Mouse (Mus musculus): ENCODE data around the gene Dhdh.
A peak's percentile ranks its signal among the peaks of the same experiment; 100 is the strongest.
"Not testable (repeated sequence)": the region's sequence is repeated elsewhere in the genome, so short reads cannot be mapped to it uniquely, and the experiment has no call there.

The Dhdh gene

GRCm38 (mm10) chr7:45475291-45475969, 13.2 kb downstream of the Dhdh start:
- DNase-seq (ENCODE audit: low read depth, low spot score) = peak; percentile 63

- peak; percentile 57 for DNase-seq (ENCODE audit: low read depth, low spot score)
These were observed 17.7 kb downstream of the Dhdh start for GRCm38 (mm10) chr7:45470869-45471268.

- DNase-seq (ENCODE audit: low read depth, low spot score) = no peak
These were observed 21.4 kb downstream of the Dhdh start for GRCm38 (mm10) chr7:45467090-45467670.

- DNase-seq (ENCODE audit: low read depth, low spot score) = peak; percentile 96
These were observed 22.1 kb downstream of the Dhdh start, which contains the start of gene Bax for GRCm38 (mm10) chr7:45466283-45467089. Gene Bax (minus strand): TSS chr7:45466898.

DNA sequence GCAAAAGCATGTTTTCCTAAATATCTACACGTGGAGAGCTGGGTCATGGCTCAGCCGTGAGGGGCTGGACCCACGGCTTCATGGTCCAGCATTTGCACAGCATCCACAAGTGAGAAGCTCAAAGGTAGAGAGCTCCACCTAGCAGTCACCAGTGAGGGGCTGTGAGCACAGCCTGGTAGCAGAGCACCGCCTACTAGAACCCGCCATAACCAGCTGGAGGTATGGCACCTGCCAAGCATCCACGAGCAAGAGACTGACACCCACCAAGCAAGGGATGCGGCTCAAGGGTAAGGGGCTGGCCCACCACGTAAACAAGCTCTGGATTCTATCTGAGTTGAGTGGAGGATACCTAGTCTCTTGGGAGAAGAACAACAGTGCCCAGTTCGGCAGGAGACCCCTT, 23.1 kb downstream of the Dhdh start:
- no peak for DNase-seq (ENCODE audit: low read depth, low spot score)

DNA sequence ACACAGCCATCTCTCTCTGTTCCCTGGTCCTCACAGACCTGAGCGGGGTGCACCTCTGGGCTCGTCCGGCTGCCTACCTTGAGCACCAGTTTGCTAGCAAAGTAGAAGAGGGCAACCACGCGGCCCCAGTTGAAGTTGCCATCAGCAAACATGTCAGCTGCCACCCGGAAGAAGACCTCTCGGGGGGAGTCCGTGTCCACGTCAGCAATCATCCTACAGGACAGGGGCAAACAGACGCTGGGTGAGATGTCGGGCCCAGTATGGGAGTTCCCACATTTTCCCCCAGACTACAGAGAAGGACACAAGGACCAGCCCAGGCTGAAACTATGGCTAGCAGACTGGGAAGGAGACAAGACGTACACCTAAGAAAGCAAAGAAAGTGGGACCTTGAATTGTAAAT, 23.5 kb downstream of the Dhdh start:
- DNase-seq (ENCODE audit: low read depth, low spot score) = no peak

DNA sequence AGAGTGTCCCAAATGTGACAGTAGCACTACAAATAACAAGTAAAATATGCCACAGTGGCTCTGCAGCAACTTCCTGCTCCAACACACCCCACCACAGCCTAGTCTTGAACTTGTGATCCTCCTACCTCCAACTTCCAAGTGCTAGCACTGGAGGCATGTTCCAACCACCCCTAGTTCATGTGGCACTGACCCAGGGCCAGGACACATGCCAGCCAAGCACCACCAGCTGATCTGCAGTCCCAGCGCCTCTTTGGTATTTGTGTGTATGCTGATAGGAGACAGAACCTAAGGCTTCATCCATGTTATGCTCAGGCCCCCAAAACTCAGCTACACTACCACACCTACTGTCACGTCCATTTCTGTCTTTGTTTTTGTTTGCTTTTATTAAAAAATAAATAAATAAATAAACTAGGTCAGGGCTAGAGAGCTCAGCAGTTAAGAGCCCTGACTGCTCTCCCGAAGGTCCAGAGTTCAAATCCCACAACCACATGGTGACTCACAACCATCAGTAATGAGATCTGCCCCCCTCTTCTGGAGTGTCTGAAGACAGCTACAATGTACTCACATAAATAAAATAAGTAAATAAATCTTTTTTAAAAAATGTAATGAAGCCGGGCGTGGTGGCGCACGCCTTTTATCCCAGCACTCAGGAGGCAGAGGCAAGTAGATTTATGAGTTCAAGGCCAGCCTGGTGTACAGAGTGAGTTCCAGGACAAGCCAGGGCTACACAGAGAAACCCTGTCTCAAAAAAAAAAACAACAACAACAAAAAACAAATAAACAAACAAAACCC, 24.4 kb downstream of the Dhdh start:
- no peak for DNase-seq (ENCODE audit: low read depth, low spot score)

- not testable (repeated sequence) for DNase-seq (ENCODE audit: low read depth, low spot score)
These were observed 25.7 kb downstream of the Dhdh start for GRCm38 (mm10) chr7:45462868-45463267.

DNA sequence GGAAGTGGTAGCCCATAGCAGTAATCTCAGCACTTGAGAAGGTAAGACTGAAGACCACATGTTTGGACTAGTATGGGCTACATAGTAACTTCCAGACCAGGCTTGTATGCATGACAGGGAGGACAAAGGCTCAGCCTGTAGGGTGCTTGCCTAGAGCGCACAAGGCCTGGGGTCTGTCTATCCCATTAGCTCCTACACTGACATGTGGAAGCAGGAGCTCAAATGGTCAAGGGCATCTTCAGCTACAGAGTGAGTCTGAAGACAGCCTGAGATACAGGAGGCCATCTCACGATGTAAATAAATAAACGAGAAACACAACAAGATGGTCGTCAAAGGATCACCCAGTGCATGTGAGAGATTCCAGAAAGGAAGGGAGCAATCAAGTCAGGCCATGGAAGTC, 26.3 kb downstream of the Dhdh start:
- no peak for DNase-seq (ENCODE audit: low read depth, low spot score)

GRCm38 (mm10) chr7:45461781-45462180, 26.8 kb downstream of the Dhdh start:
- no peak for DNase-seq (ENCODE audit: low read depth, low spot score)

DNA sequence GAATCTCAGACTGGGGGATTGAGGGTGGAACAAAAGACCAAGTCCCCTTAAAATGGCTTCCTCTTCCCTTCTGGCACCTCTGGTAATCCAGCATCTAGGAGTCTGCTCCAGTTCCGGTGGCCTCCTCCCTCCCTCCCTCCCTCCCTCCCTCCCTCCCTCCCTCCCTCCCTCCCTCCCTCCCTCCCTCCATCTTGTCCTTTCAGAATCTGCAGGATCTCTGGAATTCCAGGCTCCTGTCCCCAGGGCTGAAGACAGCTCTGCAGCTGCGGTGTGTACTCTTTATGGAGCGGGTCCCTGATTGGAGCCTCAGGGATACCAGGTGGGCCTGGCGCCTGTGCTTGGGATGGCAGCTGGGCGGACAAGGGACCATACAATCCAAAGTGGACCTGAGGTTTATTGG, 27.3 kb downstream of the Dhdh start:
- DNase-seq (ENCODE audit: low read depth, low spot score) = no peak

DNA sequence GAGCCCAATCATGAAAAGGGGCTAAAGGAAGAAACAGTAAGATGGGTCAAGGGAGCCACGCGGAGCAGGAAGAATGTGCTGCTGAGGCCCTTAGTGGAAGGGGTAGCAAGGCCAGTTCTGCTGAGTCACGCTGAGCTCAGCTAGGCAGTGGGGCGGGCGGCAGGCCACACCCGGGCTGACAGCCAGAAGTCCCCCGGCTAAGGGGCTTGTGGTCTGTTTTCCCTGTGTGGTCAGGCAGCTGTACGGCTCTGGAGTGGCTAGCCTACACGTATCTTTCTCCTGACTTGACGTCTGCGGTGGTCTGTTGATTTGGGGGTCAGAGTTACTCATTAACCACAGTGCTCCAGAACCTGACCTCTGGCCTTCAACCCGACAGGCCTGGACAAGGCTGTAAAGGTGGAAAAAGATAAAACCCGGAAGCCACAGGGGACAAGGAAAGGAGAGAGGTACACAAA, 27.7 kb downstream of the Dhdh start:
- DNase-seq (ENCODE audit: low read depth, low spot score) = peak; percentile 76

DNA sequence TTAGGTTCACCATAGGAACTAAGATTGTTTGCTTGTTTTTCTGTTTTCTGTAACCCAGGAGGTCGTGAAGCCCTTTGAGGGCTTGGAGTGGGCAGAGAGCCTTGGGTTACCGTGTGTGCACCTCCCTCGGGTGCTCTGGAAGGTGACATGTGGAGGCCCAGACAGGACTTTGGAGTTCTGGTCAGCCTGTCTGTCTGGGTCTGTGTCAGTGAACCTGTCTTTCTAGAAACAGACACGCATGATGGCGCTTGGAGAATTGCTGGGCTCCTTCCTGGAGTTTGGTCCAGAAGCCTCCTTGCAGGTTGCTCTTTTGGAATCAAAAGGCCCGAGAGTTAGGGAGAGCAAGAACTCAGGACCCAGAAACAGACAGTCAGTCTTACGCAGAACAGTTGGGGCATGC, 28.2 kb downstream of the Dhdh start:
- DNase-seq (ENCODE audit: low read depth, low spot score) = no peak

- peak; percentile 100 for DNase-seq (ENCODE audit: low read depth, low spot score)
These were observed 29.0 kb downstream of the Dhdh start, which contains the start of gene Ftl1 for GRCm38 (mm10) chr7:45459564-45460140. Gene Ftl1 (minus strand): TSS chr7:45459884.

DNA sequence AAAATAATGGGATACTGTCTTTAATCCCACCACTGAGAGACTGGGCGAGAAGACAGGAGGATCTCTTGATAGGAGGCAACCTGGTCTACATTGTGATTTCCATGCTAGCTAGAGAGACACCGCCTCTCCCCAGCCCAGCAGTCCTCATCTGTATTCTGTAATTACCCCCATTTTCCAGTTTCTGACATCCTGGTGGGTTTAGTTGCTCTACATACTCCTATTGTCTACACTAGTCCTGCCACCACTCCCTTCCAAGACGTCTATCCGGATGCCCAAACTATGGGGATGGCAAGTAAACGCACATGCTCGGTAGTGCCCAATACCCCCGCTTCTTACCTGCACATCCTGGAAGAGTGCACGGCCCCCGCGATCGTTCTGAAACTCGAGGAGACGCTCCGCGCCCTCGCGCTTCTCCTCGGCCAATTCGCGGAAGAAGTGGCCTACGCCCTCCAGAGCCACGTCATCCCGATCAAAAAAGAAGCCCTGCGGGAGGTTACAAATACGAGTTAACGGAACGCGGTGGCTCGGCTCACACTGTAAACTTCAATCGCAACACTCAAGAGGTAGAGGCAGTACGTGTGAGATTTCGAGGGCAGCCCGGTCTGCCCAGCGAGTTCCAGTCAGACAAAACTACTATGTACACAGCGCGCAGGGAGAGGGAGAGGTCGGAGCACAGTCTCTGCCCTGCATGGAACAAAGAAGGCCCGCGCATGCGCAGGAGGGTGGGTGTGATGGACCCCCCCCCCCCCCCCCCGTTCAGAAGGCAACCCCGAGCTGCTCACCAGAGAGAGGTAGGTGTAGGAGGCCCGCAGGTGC, 29.6 kb downstream of the Dhdh start:
- DNase-seq (ENCODE audit: low read depth, low spot score) = peak; percentile 67

GRCm38 (mm10) chr7:45457204-45458060, 31.2 kb downstream of the Dhdh start:
- DNase-seq (ENCODE audit: low read depth, low spot score) = peak; percentile 84

GRCm38 (mm10) chr7:45456721-45457203, 31.8 kb downstream of the Dhdh start:
- DNase-seq (ENCODE audit: low read depth, low spot score) = no peak

- DNase-seq (ENCODE audit: low read depth, low spot score) = no peak
These were observed 32.5 kb downstream of the Dhdh start for GRCm38 (mm10) chr7:45455932-45456696.

DNA sequence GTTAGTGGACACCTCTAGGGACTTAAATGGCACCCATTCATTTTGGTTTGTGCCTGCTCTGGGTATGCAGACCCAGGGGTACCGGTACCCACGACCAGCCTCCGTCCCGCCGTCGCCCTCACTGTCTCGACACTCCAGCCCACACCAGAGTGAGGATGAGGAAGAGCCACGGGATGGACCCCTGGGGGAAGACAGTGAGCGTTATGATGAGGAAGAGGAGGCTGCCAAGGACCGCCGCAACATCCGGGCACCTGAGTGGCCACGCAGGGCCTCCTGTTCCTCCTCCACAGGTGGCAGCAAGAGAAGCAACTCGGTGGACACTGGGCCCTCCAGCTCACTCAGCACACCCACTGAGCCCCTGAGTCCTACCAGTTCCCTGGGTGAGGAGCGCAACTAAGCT, 33.6 kb downstream of the Dhdh start:
- no peak for DNase-seq (ENCODE audit: low read depth, low spot score)
